Mouse (Mus musculus): Measurements from ENCODE around the gene Neu1.
A peak's percentile ranks its signal among the peaks of the same experiment; 100 is the strongest.
"Not testable (repeated sequence)": the region's sequence is repeated elsewhere in the genome, so short reads cannot be mapped to it uniquely, and the experiment has no call there.

The Neu1 gene

GRCm38 (mm10) chr17:34971694-34972068 is 40.6 kb downstream of the Neu1 start:
- not testable (repeated sequence) for DNase-seq

- peak; percentile 80 for DNase-seq
These were observed 41.2 kb downstream of the Neu1 start, which contains the start of the genes Hspa1a and Hspa1l for GRCm38 (mm10) chr17:34972069-34972749. Gene Hspa1a (minus strand): TSS chr17:34972156. Gene Hspa1l (plus strand): TSS chr17:34972703.

GRCm38 (mm10) chr17:34975581-34976492 is 44.8 kb downstream of the Neu1 start:
- DNase-seq, result no peak

- DNase-seq, result no peak
These were observed 45.9 kb downstream of the Neu1 start for GRCm38 (mm10) chr17:34977000-34977399.

GRCm38 (mm10) chr17:34978239-34978638 is 47.2 kb downstream of the Neu1 start:
- no peak for DNase-seq

GRCm38 (mm10) chr17:34979631-34980030 is 48.6 kb downstream of the Neu1 start:
- DNase-seq, result no peak

GRCm38 (mm10) chr17:34980655-34981054 is 49.6 kb downstream of the Neu1 start:
- peak; percentile 70 for DNase-seq

GRCm38 (mm10) chr17:34981690-34982180 is 50.7 kb downstream of the Neu1 start, which contains the start of gene Lsm2:
Gene Lsm2 (plus strand): TSS chr17:34981862.
- DNase-seq, result peak; percentile 96

- DNase-seq, result no peak
These were observed 51.3 kb downstream of the Neu1 start for GRCm38 (mm10) chr17:34982328-34982727.

- DNase-seq, result peak; percentile 50
These were observed 53.2 kb downstream of the Neu1 start for GRCm38 (mm10) chr17:34984218-34984617.

Data from embryo, embryonic 11 days (tissue).